8 mouse cellular contexts compared by ENCODE assay signal in genomic region chr5:140565451-140565850, GRCm38 (mm10). TPM values are rescaled to one million over a fixed set of nuclear protein-coding genes. Genes with fewer than 3 reads are reported as not detected.
DNase-seq lines count a peak whose midpoint lies in the region; ATAC-seq lines count a peak whose summit lies in the region.

No protein-coding gene starts in this region.

- WGBS in heart, embryonic 12.5 days = 44% methylated on average over 5 of the region's 5 CpGs
- 19% methylated on average over 5 of the region's 5 CpGs for WGBS in stomach, embryonic 16.5 days

- no peaks in the 10 kb centered on the region for H3K9me3 ChIP-seq in heart, embryonic 12.5 days (replicated peaks)
- no peaks in the 10 kb centered on the region for H3K9me3 ChIP-seq in stomach, embryonic 16.5 days (replicated peaks; ENCODE audit: control insufficient read depth, low read length)

- no peak overlapping the region for H3K4me3 ChIP-seq in heart, embryonic 12.5 days
- H3K4me3 ChIP-seq in stomach, embryonic 16.5 days (replicated peaks; ENCODE audit: low read length) = no peak overlapping the region

- no peaks in the 10 kb centered on the region for H3K36me3 ChIP-seq in heart, embryonic 12.5 days
- H3K36me3 ChIP-seq in stomach, embryonic 16.5 days (ENCODE audit: control insufficient read depth, insufficient read depth, low read length) = no peaks in the 10 kb centered on the region

- no peak for ATAC-seq in frontal cortex, adult (ENCODE audit: low TSS enrichment)
- ATAC-seq in heart, embryonic 12.5 days (ENCODE audit: insufficient number of reproducible peaks, low FRiP score) = peak; percentile 7; the same call in 1 of the 2 replicates
- ATAC-seq in stomach, embryonic 16.5 days (ENCODE audit: insufficient read depth, low FRiP score) = peak; percentile 87

- no peak overlapping the region for H3K9ac ChIP-seq in heart, embryonic 12.5 days
- peak overlapping the region; percentile 38; the same call in 1 of the 2 replicates for H3K9ac ChIP-seq in stomach, embryonic 16.5 days (ENCODE audit: low read length)

- H3K27ac ChIP-seq in heart, embryonic 12.5 days (ENCODE audit: poor library complexity, severe bottlenecking) = no peak overlapping the region
- peak overlapping the region; percentile 74; the same call in 1 of the 2 replicates for H3K27ac ChIP-seq in stomach, embryonic 16.5 days (ENCODE audit: low read length)

- peak; percentile 43 to 63 for DNase-seq in frontal cortex, postnatal 10 days (ENCODE audit: low spot score in 2 of 2)
- peak; percentile 44 for DNase-seq in right cerebral cortex, postnatal 4 days
- no peak for DNase-seq in right cerebral cortex, adult 2 months (ENCODE audit: low spot score in 2 of 2)
- peak; percentile 55 to 58 for DNase-seq in layer of hippocampus, postnatal 10 days (ENCODE audit: low spot score in 2 of 2)
- DNase-seq in B cell, adult 2 months = no peak

- peaks cover 12% of the 10 kb centered on the region for H3K4me1 ChIP-seq in heart, embryonic 12.5 days (replicated peaks)
- peaks cover 36% of the 10 kb centered on the region for H3K4me1 ChIP-seq in stomach, embryonic 16.5 days (ENCODE audit: control insufficient read depth, insufficient read depth, low read length)

- no peak overlapping the region for H3K4me2 ChIP-seq in heart, embryonic 12.5 days
- H3K4me2 ChIP-seq in stomach, embryonic 16.5 days (ENCODE audit: low read depth, low read length) = no peak overlapping the region

- H3K27me3 ChIP-seq in heart, embryonic 12.5 days (replicated peaks) = peaks cover 17% of the 10 kb centered on the region
- H3K27me3 ChIP-seq in stomach, embryonic 16.5 days (ENCODE audit: control insufficient read depth, insufficient read depth, low read length) = no peaks in the 10 kb centered on the region

RNA-seq across cellular contexts. Expression of gene Grifin, which starts 0.6 kb away (rescaled TPM):
- polyA plus RNA-seq in heart, embryonic 12.5 days (2016; fragmentation: Nextera tagmentation; extraction: Ambion mirVana) = 0.31 TPM in 1 of 2 replicates, not detected in the other
- not detected for total RNA-seq in layer of hippocampus, postnatal 10 days (2021)
- 0.71 TPM in 1 of 2 replicates, not detected in the other for polyA plus RNA-seq in stomach, embryonic 16.5 days (2015; fragmentation: Nextera tagmentation; extraction: Ambion mirVana)

RNA-seq across cellular contexts. Expression of gene Lfng, which starts 41.7 kb away (rescaled TPM):
- polyA plus RNA-seq in heart, embryonic 12.5 days (2016; fragmentation: Nextera tagmentation; extraction: Ambion mirVana) = 2.9 and 4.3 TPM in 2 replicates
- total RNA-seq in layer of hippocampus, postnatal 10 days (2021) = 10 to 100 TPM; 29.3 to 38.8 TPM
- polyA plus RNA-seq in stomach, embryonic 16.5 days (2015; fragmentation: Nextera tagmentation; extraction: Ambion mirVana) = 21.5 and 21.6 TPM in 2 replicates

Comparison
In these comparisons a context has a peak if more than half of its experiments do, and no peak if none do; other contexts are left out.
1. DNase-seq: peak in frontal cortex, postnatal 10 days (2 of 2), right cerebral cortex, postnatal 4 days (single experiment) and layer of hippocampus, postnatal 10 days (2 of 2); none in right cerebral cortex, adult 2 months (0 of 2) and B cell, adult 2 months (0 of 2).